Mouse (Mus musculus): Measurements from ENCODE around the gene Gm17617. TPM values are rescaled to one million over a fixed set of nuclear protein-coding genes. Genes with fewer than 3 reads are reported as not detected.

The Gm17617 gene
- not detected in 2 replicates for polyA plus RNA-seq (2012; rRNA removed)

DNA sequence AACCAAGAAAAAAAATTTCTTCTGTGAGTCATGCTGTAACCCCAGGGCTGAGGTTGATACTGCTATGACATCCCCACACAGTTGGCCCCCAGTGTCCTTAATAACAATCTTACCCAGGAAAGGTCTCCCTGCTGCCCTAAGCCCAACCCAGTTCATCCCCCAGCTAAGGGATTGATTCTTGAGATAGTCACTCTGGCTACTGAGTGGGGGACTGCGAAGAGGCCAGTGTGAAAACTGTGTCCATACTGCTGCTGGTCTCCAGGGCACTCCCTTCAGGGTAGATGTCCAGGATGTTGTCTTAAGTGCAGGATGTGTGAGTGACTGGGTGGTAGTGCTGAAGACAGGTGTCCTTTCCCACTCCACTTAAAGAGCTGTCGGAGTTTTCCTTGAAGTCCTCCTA lies at the start of gene Gm17617:
Gene Gm17617 (minus strand): TSS at position 101 of the 400 bp plus-strand sequence.

DNA sequence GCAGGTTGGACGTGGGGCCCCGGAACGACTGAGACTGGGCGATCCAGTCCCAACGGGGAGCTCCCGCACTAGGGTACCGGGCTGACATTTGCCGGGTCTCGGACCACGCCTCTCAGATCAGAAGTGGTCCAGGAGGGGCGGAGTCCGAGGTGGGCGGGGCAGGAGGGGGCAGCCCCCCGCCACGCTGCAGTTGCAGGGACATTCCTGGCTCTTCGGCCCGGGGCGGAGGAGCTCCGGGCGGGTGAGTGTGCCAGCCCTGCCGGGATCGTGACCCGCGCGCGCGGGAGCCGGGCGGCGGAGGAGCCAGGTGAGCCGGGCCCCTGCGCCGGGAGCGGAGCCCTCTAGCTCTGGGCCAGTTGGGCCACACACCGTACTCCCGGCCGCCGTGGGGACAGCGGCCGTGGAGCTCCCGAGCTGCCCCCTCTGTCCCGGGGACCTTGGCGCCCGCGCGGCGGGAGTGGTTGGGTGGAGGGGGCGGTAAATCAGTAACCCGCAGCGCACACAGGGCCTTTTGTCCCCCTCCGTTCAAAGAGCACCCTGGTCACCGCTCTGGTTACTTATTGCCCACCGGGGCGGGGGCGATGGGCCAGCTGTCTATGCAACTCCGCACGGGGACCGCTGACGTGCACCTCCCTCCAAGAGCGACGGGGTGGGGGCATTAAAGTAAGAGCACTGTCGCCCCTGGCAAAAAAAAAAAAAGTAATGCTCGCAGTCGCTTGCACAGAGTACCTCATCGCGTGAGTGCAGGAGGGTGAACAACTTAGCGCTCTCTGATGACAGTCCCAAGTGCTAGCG lies 19.5 kb upstream of the Gm17617 start, which contains the start of gene Fgfr4:
Gene Fgfr4 (plus strand): TSS at position 20 of the 795 bp plus-strand sequence.

DNA sequence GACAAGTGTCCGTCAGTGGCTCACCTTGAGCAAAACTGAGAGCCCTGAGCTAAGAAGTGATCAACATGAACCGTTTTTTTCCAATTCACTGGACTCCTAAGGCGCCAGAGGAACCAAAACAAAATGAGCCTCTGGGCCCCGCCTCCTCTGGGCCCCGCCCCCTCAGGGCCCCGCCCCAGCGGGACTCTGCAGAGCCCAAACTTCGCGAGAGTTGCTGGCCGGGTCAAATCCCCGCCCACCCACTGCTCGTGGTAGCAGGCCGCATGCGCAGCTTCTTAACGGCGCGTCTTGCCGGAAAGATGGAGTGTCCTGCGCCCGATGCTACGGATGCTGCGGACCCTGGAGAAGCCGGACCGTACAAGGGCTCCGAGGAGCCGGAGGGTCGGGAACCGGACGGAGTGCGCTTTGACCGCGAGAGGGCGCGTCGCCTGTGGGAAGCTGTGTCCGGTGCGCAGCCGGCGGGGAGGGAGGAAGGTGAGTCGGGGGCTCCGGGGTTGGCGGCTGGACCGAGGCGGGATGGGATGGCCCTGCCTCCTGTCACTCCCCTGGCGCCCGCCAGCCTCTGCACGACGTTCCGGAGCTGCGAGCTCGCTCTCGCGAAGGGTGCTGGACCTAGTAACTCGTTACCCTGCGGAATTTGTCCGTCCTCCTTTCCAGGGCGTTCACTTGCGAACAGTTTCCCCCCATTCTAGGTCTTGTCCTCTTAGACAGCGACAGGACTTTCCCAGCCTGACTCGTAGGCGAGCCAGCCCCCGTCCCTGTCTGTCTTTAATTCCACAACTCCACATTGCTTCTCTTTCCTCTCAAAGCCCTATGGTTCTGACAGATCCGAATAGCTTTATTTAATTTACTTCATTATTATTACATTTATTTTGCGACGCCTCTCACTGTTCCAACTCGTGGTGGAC lies 28.0 kb downstream of the Gm17617 start, which contains the start of gene Zfp346:
Gene Zfp346 (plus strand): TSS at position 267 of the 908 bp plus-strand sequence.

DNA sequence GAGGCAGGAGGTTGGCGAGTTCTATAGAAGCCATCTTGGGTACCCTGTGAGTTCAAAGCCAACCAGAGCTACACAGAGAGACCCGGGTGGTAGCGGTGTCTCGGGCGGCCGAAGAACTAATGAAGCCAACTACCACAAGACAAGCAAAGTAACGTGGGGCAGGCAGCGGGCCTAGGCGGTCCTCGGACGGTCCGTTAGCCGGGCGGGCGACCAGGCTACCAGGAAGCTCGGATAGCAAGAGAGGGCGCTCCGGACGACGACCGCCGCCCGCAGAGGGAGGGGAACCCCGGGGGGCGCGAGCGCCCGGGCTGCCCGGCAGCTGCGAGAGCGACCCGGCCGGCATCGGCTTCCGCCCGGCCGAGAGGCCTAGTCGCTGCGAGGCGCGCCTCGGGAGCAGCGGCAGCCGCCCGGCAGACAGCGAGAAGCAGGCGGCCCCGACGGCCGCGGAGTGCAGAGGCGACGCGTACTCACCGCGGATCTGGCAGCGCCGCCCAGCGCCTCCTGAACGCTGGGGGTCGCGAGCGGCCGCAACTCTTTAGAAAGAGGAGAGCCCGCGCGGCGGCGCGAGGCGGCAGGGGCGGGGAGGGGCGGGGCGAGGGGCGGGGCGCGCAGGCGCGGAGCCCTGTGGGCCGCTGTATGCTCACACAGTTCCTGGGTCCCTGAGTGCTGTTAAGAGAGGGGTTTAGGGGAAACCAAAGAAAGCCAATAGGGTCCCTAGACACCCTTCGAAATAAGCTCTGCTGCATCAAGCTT lies 33.4 kb downstream of the Gm17617 start, which contains the start of gene Uimc1:
Gene Uimc1 (minus strand): TSS at position 575 of the 753 bp plus-strand sequence.

Other genes starting within 250 kb of the Gm17617 start
- gene Unc5a, start 184.1 kb downstream of the Gm17617 start, polyA plus RNA-seq (2012; rRNA removed), result 33.7 and 36.3 TPM in 2 replicates
- 0.62 and 0.76 TPM in 2 replicates for gene Hk3, start 112.2 kb downstream of the Gm17617 start, polyA plus RNA-seq (2012; rRNA removed)
- 19.7 and 22.1 TPM in 2 replicates for gene Uimc1, start 33.2 kb downstream of the Gm17617 start, polyA plus RNA-seq (2012; rRNA removed)
- 44.1 and 47.4 TPM in 2 replicates for gene Zfp346, start 28.2 kb downstream of the Gm17617 start, polyA plus RNA-seq (2012; rRNA removed)
- gene Fgfr4, start 19.1 kb upstream of the Gm17617 start, polyA plus RNA-seq (2012; rRNA removed), result 1.5 TPM in 2 replicates
- 36.5 and 38.0 TPM in 2 replicates for gene Nsd1, start 76.2 kb upstream of the Gm17617 start, polyA plus RNA-seq (2012; rRNA removed)
- 238 and 239 TPM in 2 replicates for gene Prelid1, start 187.0 kb upstream of the Gm17617 start, polyA plus RNA-seq (2012; rRNA removed)
- 146 and 152 TPM in 2 replicates for gene Rab24, start 188.4 kb upstream of the Gm17617 start, polyA plus RNA-seq (2012; rRNA removed)
- 15.4 and 18.9 TPM in 2 replicates for gene Mxd3, start 196.3 kb upstream of the Gm17617 start, polyA plus RNA-seq (2012; rRNA removed)
- gene Lman2, start 229.2 kb upstream of the Gm17617 start, polyA plus RNA-seq (2012; rRNA removed), result 47.5 and 48.6 TPM in 2 replicates
- 2.0 and 2.5 TPM in 2 replicates for gene Rgs14, start 236.2 kb upstream of the Gm17617 start, polyA plus RNA-seq (2012; rRNA removed)

Data from central nervous system, embryonic 18 days (tissue).